Mouse (Mus musculus) neural tube, embryonic 12.5 days (tissue): ENCODE measurements around the gene Rptor. TPM values are rescaled to one million over a fixed set of nuclear protein-coding genes. Genes with fewer than 3 reads are reported as not detected.
A peak's percentile ranks its signal among the peaks of the same experiment; 100 is the strongest.

Experiments used
- ATAC-seq: fragments of 200-750 bp; cut with Nextera tagmentation; 2 replicates; pipeline ENCODE4 v1.8.0; 2017; ENCODE audit warnings: low read depth, mild to moderate bottlenecking, moderate TSS enrichment, moderate library complexity; ENCODE audit not compliant: low FRiP score
- H3K27ac ChIP-seq: fragments of 300-500 bp; sonication (generic); 2 replicates; pipeline ENCODE4 v1.5.1; 2016
- H3K27me3 ChIP-seq: fragments of 300-500 bp; sonication (generic); replicated peaks from 2 replicates; pipeline ENCODE4 v1.6.1; 2016; ENCODE audit warnings: mild to moderate bottlenecking
- H3K36me3 ChIP-seq: fragments of 300-500 bp; sonication (generic); 2 replicates; pipeline ENCODE4 v1.6.1; 2016; ENCODE audit warnings: mild to moderate bottlenecking
- H3K4me1 ChIP-seq: fragments of 300-500 bp; sonication (generic); 2 replicates; pipeline ENCODE4 v1.6.1; 2016
- H3K4me2 ChIP-seq: fragments of 300-500 bp; sonication (generic); replicated peaks from 2 replicates; pipeline ENCODE4 v1.6.1; 2016; ENCODE audit warnings: mild to moderate bottlenecking
- H3K4me3 ChIP-seq: fragments of 300-500 bp; sonication (generic); 2 replicates; pipeline ENCODE4 v1.5.1; 2016
- H3K9ac ChIP-seq: fragments of 300-500 bp; sonication (generic); 2 replicates; pipeline ENCODE4 v1.6.1; 2016; ENCODE audit warnings: mild to moderate bottlenecking
- H3K9me3 ChIP-seq: fragments of 300-500 bp; sonication (generic); 2 replicates; pipeline ENCODE4 v1.6.1; 2016; ENCODE audit warnings: mild to moderate bottlenecking
- WGBS: fragments of 180-500 bp; shearing (Covaris S2); methylation state at CpG from one replicate; pipeline ENCODE4 v1.1.7; 2016; 5-methylcytosine and 5-hydroxymethylcytosine counted together
- polyA plus RNA-seq: library from polyadenylated mRNA; unstranded; fragments of >200 nt; fragmentation: Nextera tagmentation; extraction: Ambion mirVana; gene quantifications from 2 replicates; pipeline ENCODE4 v1.2.1, GENCODE M21; 2016

Rptor gene
- polyA plus RNA-seq, 1 experiment from 2014 or later: 17.8 TPM

DNA sequence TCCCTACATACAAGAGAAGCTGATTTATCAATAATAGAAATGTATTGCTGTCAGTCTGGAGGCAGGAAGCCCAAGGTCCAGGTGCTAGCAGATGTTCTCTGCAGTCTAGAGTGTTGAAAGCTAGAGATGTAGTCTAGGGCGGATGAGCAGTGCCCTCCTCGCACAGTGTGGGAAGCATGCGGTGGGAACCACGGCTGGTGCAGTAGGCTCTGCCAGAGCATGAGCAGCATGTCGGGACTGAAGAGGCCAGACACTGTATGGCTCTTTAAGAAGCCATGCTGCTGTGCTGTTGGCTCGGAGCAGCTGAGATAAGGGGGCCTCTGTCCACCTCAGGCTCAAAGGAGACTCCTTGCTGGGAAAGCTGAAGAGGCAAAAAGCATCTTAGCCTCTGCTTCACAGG lies 164.8 kb downstream of the Rptor start:
- H3K4me2 ChIP-seq: no peak overlapping the region
- no peaks in the 10 kb centered on the region for H3K36me3 ChIP-seq
- no peak overlapping the region for H3K9ac ChIP-seq
- H3K4me1 ChIP-seq: peaks cover 41% of the 10 kb centered on the region
- H3K27ac ChIP-seq: peak overlapping the region; percentile 46; the same call in 1 of the 2 replicates
- H3K9me3 ChIP-seq: no peaks in the 10 kb centered on the region
- H3K27me3 ChIP-seq: no peaks in the 10 kb centered on the region
- no peak overlapping the region for H3K4me3 ChIP-seq
- WGBS: 58% methylated on average over 6 of the region's 6 CpGs
- peak; percentile 44; the same call in 1 of the 2 replicates for ATAC-seq

DNA sequence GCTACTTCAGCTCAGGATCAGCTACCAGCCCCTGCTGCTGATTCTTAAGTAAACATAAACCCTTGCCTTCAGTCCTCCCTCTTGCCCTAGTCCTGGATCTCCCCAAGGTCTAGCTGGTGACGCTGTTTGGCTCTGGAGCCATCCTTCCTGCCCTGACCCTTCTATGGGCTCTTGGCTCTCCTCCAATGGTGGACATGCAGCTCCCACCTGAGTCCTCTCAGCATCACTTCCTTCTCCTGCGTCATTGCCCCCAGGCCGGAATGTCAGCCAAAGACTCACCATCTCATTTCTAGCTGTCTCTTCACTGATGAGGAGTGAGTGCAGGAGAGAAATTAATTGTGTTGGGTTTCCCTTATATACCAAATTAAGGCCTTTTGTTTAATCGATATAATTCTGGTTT lies 165.8 kb downstream of the Rptor start:
- H3K27ac ChIP-seq: no peak overlapping the region
- no peak overlapping the region for H3K4me2 ChIP-seq
- no peak overlapping the region for H3K4me3 ChIP-seq
- H3K4me1 ChIP-seq: peaks cover 41% of the 10 kb centered on the region
- no peak for ATAC-seq
- WGBS: 85% methylated on average over 4 of the region's 4 CpGs
- no peaks in the 10 kb centered on the region for H3K9me3 ChIP-seq
- no peak overlapping the region for H3K9ac ChIP-seq
- no peaks in the 10 kb centered on the region for H3K27me3 ChIP-seq
- no peaks in the 10 kb centered on the region for H3K36me3 ChIP-seq

DNA sequence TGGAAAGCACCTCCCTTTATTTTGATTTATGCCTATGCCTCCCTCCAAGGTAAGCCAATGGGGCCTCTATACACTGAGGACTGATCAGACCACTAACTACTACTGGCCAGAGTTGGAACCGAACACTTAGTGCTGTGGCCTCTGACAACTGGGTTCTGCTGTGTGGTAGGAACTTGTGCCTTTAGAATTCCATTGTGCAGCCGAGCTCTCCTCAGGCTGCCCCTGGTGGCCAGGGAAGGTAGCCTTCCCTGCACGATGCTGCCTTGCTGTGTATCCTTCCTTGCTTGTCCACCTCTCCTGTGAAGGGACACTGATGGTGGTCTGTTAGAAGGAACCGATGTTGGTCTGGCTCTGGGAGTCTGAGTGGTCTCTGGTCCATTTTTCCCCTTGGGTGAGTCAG lies 167.0 kb downstream of the Rptor start:
- no peak for ATAC-seq
- H3K27ac ChIP-seq: no peak overlapping the region

DNA sequence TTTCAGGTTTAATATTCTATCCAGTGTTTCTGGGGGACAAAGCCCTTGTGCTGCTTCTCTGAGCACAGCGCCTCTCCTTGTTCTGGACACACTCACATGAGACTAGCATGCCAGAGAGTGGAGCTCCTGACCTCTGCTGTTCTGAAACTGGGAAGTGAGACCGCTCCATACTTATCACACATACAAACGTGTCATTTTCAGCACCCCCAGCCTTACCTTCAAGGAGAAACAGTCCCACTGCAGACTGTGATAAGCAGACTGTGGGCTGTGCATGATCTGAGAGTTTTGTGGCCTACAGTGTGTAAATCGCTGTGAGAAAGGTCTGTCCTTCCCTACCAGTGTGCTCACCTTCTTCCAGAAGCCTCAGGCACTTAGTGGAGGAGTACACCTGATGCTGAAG lies 168.3 kb downstream of the Rptor start:
- H3K9ac ChIP-seq: no peak overlapping the region
- peaks cover 6% of the 10 kb centered on the region; the same call in 1 of the 2 replicates for H3K36me3 ChIP-seq
- H3K27me3 ChIP-seq: no peaks in the 10 kb centered on the region
- no peak overlapping the region for H3K4me3 ChIP-seq
- ATAC-seq: no peak
- WGBS: 93% methylated on average over 4 of the region's 4 CpGs
- no peak overlapping the region for H3K27ac ChIP-seq
- no peak overlapping the region for H3K4me2 ChIP-seq
- H3K4me1 ChIP-seq: peaks cover 37% of the 10 kb centered on the region
- H3K9me3 ChIP-seq: peaks cover 6% of the 10 kb centered on the region

More for the DNA sequence above, 167.0 kb downstream of the Rptor start:
- no peaks in the 10 kb centered on the region for H3K27me3 ChIP-seq
- no peak overlapping the region for H3K9ac ChIP-seq
- H3K9me3 ChIP-seq: no peaks in the 10 kb centered on the region
- H3K4me1 ChIP-seq: peaks cover 45% of the 10 kb centered on the region
- no peaks in the 10 kb centered on the region for H3K36me3 ChIP-seq
- H3K4me2 ChIP-seq: no peak overlapping the region
- WGBS: 73% methylated on average over 4 of the region's 4 CpGs
- H3K4me3 ChIP-seq: no peak overlapping the region

DNA sequence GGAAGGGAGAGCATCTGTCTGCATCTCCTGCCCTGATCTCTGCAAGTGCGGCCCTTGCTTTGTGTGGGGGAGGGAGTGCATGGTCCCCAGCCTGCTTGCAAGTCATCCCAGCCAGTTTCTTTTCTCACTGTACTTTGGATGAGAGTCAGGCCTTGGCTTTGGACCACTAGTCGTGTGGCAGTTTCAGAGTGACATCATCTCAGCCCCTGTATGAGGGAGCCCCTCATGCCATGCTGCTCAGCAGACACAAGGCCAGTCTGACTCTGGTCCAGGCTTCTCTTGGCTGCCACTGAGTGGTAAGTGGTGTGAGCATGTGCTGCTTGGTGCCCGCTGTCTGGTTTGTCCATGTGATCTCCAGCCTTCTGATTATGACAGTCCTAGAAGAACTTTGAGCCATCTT lies 170.2 kb downstream of the Rptor start:
- no peak overlapping the region for H3K4me3 ChIP-seq
- no peak overlapping the region for H3K27ac ChIP-seq
- no peak for ATAC-seq
- peaks cover 7% of the 10 kb centered on the region; the same call in 1 of the 2 replicates for H3K36me3 ChIP-seq
- H3K4me1 ChIP-seq: peaks cover 17% of the 10 kb centered on the region
- H3K4me2 ChIP-seq: no peak overlapping the region
- 89% methylated on average over 3 of the region's 3 CpGs for WGBS
- no peak overlapping the region for H3K9ac ChIP-seq
- peaks cover 9% of the 10 kb centered on the region for H3K9me3 ChIP-seq
- H3K27me3 ChIP-seq: no peaks in the 10 kb centered on the region

DNA sequence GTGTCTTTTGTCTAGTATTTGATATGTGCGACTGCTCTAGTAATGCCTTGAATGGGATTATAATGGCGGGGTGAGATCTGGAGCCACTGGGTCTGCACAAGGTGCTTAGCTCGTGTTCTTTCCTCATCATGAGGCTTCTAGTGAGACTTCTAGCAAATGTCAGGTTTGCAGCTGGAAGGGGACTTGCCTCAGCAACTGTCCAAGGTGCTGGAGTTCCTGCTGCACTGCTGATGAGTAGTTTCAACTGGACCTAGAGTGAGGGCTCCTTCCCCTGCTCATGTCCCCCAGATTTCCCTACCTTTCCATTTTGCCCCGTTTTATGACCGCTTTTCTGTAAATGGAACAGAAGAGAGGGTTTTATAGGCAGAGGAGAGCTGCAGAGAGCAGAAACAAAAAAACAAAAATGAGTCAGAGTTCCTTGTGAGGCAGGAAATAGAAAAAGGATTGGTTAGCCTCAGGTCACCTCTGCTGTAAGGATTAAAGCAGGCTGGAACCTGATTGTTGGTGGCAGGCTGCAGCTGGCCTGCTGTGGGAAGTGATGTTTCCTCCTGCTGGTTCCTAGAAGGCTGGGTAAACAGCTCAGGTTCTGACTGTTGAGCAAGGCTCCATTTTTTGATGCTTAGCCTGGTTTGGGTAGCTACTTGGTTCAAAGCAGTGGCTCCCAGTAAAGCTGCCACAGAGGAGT lies 172.5 kb downstream of the Rptor start:
- Histone ChIP-seq H3K4me1 (peaks cover 7% of the 10 kb centered on the region; the same call in 1 of the 2 replicates), H3K9me3 (peaks cover 9% of the 10 kb centered on the region), H3K36me3 (peaks cover 7% of the 10 kb centered on the region; the same call in 1 of the 2 replicates), H3K9ac (no peak overlapping the region), H3K27ac (no peak overlapping the region), H3K4me3 (no peak overlapping the region), H3K4me2 (no peak overlapping the region), H3K27me3 (no peaks in the 10 kb centered on the region)
- no peak for ATAC-seq
- WGBS: 73% methylated on average over 5 of the region's 5 CpGs

DNA sequence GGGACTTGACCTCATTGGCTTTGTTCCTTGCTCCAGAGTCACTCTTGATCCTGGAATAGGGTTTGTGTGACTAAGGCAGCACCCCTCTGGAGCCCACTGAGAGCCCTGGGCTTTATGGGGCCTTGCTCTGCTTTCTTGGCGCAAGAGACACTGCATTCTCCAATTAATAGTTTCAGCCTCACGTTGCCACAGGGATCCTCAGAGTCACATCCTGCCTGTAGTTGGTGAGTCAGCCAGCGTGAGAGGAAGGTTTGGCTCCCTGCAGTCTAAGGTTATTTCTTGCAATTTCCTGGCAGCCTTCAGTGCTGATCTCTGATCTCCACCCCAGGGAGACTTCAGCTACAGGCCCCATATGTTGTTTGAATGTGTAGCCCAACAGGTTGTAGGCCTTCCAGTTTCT lies 174.5 kb downstream of the Rptor start:
- Histone ChIP-seq H3K4me3 (no peak overlapping the region), H3K4me1 (peaks cover 4% of the 10 kb centered on the region; the same call in 1 of the 2 replicates), H3K27me3 (no peaks in the 10 kb centered on the region), H3K27ac (no peak overlapping the region), H3K36me3 (peaks cover 7% of the 10 kb centered on the region; the same call in 1 of the 2 replicates), H3K9ac (no peak overlapping the region), H3K4me2 (no peak overlapping the region), H3K9me3 (peaks cover 9% of the 10 kb centered on the region)
- ATAC-seq: no peak
- WGBS: 73% methylated on average over 3 of the region's 3 CpGs

DNA sequence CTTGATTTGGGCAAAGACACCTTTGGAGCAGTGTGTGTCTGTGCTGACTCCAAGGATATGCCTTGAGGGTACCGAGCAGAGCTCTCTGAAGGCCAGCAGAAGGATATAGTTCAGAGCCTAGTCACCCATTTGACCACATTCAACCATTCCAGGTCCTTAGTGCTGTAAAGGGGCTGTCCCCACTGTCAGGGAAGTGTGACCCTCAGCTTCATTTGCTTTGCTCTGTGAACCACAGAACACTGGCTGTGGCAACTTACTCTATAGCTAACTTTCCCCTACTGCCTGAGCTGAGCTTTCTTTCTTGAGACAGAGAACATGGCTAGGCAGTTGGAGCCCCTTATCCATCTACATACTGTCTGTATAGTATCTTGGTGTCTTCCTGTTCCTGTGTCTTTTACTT lies 175.2 kb downstream of the Rptor start:
- Histone ChIP-seq H3K4me3 (no peak overlapping the region), H3K27ac (no peak overlapping the region), H3K36me3 (peaks cover 7% of the 10 kb centered on the region; the same call in 1 of the 2 replicates), H3K9me3 (peaks cover 9% of the 10 kb centered on the region), H3K9ac (no peak overlapping the region), H3K4me2 (no peak overlapping the region), H3K4me1 (peaks cover 4% of the 10 kb centered on the region; the same call in 1 of the 2 replicates), H3K27me3 (no peaks in the 10 kb centered on the region)
- ATAC-seq: no peak
- WGBS: 84% methylated on average over 1 of the region's 1 CpGs

DNA sequence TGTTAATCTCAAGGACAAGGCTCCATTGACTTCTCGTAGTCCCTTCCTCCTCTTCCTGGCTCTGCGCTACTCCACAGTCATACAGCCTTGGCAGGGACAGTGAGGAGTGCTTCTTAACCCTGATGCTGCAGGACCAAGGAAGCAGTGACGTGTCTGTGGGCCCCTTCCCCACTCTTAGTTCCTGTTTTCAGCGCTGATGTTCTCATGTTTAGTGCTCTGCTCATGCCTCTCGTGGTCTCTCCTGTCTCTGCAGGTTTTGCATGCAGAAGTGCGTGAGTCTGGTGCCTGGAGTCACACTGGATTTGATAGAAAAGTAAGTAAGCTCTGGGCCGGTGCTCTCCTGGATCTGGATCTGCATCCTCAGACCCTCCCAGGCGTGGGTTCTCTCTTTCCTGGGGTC lies 177.6 kb downstream of the Rptor start:
- Histone ChIP-seq H3K27me3 (no peaks in the 10 kb centered on the region), H3K36me3 (peaks cover 7% of the 10 kb centered on the region; the same call in 1 of the 2 replicates), H3K4me3 (no peak overlapping the region), H3K9ac (no peak overlapping the region), H3K27ac (no peak overlapping the region), H3K4me1 (no peaks in the 10 kb centered on the region), H3K9me3 (peaks cover 9% of the 10 kb centered on the region), H3K4me2 (no peak overlapping the region)
- 87% methylated on average over 8 of the region's 8 CpGs for WGBS
- ATAC-seq: no peak

DNA sequence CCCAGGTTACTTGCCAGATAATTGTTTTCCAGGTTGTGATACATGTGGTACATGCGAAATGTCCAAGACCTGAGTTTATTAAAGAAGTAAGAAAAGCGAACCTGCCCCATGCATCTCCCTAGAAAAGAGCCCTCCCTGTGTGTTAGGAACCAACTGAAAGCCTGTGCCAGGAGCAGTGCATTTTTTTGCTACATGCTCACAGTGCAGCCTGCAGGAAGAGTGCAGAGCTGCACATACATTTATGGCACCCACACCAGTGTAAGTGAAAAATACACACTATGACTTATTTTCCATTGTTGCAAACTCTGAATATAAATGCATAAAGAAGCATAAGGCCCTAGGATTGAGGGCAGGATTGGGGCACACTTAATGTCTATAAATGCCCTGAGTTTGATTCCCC lies 178.5 kb downstream of the Rptor start:
- no peak for ATAC-seq
- Histone ChIP-seq H3K9ac (no peak overlapping the region), H3K27me3 (no peaks in the 10 kb centered on the region), H3K4me1 (peaks cover 5% of the 10 kb centered on the region), H3K4me2 (no peak overlapping the region), H3K4me3 (no peak overlapping the region), H3K27ac (no peak overlapping the region), H3K36me3 (no peaks in the 10 kb centered on the region), H3K9me3 (0 out of 2 replicates have a peak, but pooled peaks cover under 1% of the 10 kb centered on the region)
- WGBS: 91% methylated on average over 2 of the region's 2 CpGs

DNA sequence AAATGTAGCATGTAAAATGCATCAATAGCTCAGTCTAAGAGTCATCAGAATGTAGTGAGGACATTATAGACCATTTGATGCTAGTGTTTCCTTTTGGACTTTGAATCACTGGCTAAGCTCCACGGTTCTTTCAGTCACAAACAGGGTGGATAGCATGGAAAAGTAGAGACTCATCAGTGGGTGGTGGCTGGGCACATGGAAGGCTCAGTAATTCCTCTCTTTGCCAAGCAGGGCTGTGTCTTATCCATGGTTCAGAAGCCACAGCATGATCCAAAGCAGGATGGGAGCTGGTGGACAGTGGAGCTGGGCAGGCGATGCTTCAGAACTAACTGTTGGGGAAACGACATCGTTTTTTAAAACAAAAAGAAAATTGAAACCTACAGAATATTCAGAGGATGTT lies 179.0 kb downstream of the Rptor start:
- whole genome bisulfite sequencing: 97% methylated on average over 4 of the region's 4 CpGs

DNA sequence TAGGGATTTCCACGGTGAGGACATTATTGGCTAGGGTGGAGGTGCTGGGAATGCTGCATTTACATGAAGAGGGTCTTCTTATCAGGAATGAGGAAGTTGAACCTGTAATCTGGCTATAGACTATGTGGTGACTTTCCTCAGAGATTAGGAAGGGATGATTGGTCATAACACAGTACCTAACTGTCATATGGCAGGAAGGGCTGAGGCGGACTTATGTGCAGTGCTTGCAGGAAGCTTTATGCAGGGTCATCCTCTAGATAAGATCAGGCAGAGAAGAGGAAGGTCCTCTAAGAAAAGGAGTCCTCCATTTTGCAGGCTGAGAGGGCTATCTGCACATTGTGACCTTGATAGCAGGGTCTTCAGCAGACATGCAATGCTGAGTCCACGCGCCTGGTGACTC lies 180.9 kb downstream of the Rptor start:
- no peak overlapping the region for H3K4me2 ChIP-seq

More for the DNA sequence above, 179.0 kb downstream of the Rptor start:
- Histone ChIP-seq H3K36me3 (no peaks in the 10 kb centered on the region), H3K9ac (no peak overlapping the region), H3K4me2 (no peak overlapping the region), H3K4me1 (peaks cover 6% of the 10 kb centered on the region), H3K9me3 (no peaks in the 10 kb centered on the region), H3K4me3 (no peak overlapping the region), H3K27me3 (no peaks in the 10 kb centered on the region), H3K27ac (no peak overlapping the region)
- no peak for ATAC-seq

More for the DNA sequence above, 180.9 kb downstream of the Rptor start:
- no peak overlapping the region for H3K4me3 ChIP-seq
- peaks cover 11% of the 10 kb centered on the region for H3K4me1 ChIP-seq
- no peaks in the 10 kb centered on the region for H3K36me3 ChIP-seq
- no peaks in the 10 kb centered on the region for H3K27me3 ChIP-seq
- H3K9ac ChIP-seq: no peak overlapping the region
- H3K27ac ChIP-seq: no peak overlapping the region
- H3K9me3 ChIP-seq: no peaks in the 10 kb centered on the region
- no peak for ATAC-seq
- WGBS: 91% methylated on average over 4 of the region's 4 CpGs
